Mouse (Mus musculus) retina, postnatal 7 days (tissue): ENCODE measurements at regions not wholly inside any gene's neighbourhood (a gene's known extent, or its start where the extent isn't known, plus 50 kb on each side); places are given as distances from the start of the nearest gene placed in this dataset.
A peak's percentile ranks its signal among the peaks of the same experiment; 100 is the strongest.

Experiments
- DNase-seq: peaks from one replicate; pipeline ENCODE4 v3.0.0-alpha.2; 2012; ENCODE audit warnings: low read depth, low spot score

DNA sequence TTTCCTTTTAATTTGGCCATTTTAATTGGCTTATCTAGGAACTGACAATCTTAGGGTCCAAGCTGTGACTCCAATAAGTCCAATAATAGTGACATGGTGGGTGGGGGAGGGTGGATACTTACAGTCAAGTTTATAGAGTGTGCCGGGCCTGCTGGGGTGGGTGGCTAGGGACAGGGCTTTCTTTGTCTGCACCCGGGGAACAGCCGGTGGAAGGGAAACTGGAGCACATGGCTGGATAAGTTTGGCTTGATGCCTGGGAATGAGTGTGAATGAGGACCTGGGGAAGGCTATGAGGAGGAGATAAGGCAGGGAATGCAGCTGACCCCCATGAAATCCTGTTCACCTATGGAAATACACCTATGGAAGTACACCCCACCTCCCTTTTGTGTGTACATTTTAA is 81.7 kb upstream of the Cers4 start:
- no peak for DNase-seq

DNA sequence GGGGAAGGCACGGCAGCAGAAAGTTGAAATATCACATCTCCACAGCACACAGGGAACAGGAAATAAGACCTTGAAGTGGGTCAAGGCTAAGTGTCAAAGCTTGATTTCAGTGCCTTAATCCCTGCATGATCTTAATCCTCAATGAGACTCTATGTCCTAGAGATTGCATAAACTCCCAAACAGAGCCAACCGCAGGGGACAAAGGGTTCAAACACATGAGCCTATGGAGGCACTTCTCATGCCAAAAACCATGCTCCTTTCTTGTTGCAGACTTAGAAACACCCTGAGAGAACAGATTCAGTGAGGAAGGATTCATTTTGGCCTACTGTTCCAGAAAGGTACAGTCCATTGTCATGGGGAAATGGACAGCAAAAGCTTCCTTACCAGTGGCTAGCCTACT is 81.0 kb upstream of the Cers4 start:
- DNase-seq, result no peak

DNA sequence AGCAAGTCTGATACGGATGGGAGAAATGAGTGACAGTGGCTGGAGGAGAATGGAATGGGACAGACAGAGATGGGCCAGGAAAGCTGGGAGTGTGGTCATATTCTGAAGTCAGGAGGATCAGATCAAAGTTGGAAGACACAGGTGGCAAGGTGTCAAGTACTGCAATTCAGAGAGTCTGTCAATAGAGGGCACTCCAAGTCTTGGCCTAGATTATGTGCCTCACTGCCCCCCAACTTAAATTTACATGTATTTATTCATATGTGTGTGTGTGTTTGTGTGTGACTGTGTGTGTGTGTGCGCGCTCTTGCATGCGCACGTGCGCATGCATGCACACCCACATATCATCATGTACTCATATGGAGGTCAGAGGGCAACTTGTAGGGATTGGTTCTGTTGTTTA is 79.6 kb upstream of the Cers4 start:
- peak; percentile 28 for DNase-seq

DNA sequence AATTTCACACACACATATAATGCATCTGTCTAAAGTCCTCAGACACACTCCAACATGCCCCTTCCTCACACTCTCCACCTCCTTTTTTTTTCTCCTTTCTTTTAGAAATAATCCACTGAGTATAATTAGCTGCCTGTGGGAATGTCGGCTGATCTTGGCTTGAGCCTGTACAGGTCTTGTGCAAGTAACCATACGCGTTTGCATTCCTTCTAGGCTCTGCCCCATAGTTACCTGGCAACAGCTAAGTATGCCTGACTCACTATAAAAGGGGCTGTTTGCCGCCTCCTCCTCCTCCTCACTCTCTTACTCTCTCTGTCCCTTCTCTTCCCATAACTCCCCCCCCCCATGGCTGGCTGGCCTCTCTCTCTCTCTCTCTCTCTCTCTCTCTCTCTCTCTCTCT is 79.1 kb upstream of the Cers4 start:
- no peak for DNase-seq

GRCm38 (mm10) chr8:4417141-4417540 is 75.7 kb upstream of the Cers4 start:
- DNase-seq, result no peak

DNA sequence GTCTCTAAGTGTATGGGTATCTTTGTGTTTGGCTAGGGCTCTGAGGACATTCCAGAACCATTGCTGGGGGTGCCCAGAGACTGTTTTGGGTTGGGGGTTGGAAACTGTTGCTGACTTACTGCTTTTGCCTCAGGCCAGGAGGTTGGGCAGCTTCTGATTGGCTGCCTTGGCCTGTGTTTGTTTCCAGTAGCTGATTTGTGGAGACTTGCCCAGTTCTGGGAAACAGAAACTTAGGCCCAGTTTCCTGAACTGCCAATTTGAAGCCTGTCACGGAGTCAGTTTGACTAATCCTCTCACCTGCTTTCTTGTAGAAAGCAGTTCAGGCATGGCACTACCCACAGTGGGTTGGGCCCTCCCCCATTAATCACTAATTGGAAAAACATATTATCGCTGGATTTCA is 59.7 kb upstream of the Cers4 start:
- DNase-seq, result no peak

GRCm38 (mm10) chr8:4436546-4436945 is 56.3 kb upstream of the Cers4 start:
- DNase-seq, result no peak
